Mouse (Mus musculus): Measurements from ENCODE around the gene Galnt4. TPM values are rescaled to one million over a fixed set of nuclear protein-coding genes. Genes with fewer than 3 reads are reported as not detected.
"Not testable (repeated sequence)": the region's sequence is repeated elsewhere in the genome, so short reads cannot be mapped to it uniquely, and the experiment has no call there.

The Galnt4 gene
- polyA plus RNA-seq, 1 experiment = 1.00 TPM

DNA sequence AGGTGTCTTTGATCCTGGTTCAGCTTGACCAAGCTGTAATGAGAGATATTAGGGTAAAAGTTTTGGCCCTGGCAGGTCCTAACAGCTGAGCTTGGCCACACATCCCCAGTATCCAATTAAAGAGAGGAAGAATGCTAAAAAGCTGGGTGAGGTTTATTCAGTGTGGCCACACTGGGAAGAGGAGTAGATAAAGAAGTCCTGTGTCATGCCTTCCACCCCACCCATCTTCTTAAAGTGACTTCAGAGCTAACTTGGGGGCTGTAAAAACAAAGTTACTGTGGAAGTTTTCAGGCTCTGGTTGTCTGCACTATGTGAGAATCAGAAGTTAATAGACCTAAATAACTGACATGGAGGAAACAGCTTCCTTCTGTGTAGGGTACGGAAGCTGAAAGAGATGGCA lies 43.6 kb downstream of the Galnt4 start:
- TF ChIP-seq FLI1 (IDR thresholded peaks at IDR 0.05; ENCODE audit: low read length) = no peak
- no peak for TF ChIP-seq GATA1 (IDR thresholded peaks at IDR 0.05; ENCODE audit: borderline replicate concordance, low read length)
- no peaks in the 10 kb centered on the region for H3K27me3 ChIP-seq (replicated peaks)
- H3K4me3 ChIP-seq (replicated peaks) = no peak overlapping the region
- no peaks in the 10 kb centered on the region for H3K9me3 ChIP-seq
- H3K4me1 ChIP-seq = peaks cover 29% of the 10 kb centered on the region
- H3K36me3 ChIP-seq (replicated peaks; ENCODE audit: low read length) = peaks cover 26% of the 10 kb centered on the region

- no peak overlapping the region for H3K4me3 ChIP-seq (replicated peaks)
- TF ChIP-seq FLI1 (IDR thresholded peaks at IDR 0.05; ENCODE audit: low read length) (no peak), GATA1 (IDR thresholded peaks at IDR 0.05; ENCODE audit: borderline replicate concordance, low read length) (no peak)
- peaks cover 29% of the 10 kb centered on the region for H3K4me1 ChIP-seq
- no peaks in the 10 kb centered on the region for H3K27me3 ChIP-seq (replicated peaks)
- peaks cover 30% of the 10 kb centered on the region for H3K36me3 ChIP-seq (replicated peaks; ENCODE audit: low read length)
- no peaks in the 10 kb centered on the region for H3K9me3 ChIP-seq
These were observed 44.1 kb downstream of the Galnt4 start for GRCm38 (mm10) chr10:99152063-99152462.

DNA sequence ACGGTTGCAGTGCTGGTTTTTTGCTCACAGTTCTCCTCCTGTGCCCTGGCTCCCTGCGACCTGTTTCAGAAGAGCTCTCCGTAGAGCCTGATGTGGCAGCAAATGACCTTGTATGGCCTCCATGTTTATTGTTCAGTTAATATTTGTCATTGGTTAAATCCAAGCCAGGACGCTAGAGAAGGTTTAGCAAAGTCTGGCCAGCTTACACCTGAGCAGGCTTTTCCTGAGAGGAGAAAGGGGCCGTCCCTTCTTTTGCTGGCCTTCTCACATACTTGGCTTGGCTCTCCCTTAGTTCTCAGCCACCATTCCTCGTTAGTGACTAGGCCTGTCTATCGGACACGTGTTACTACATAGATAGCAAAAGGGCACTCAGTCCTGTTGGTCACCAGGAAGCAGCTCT lies 46.7 kb downstream of the Galnt4 start:
- no peak overlapping the region for H3K4me3 ChIP-seq (replicated peaks)
- TF ChIP-seq GATA1 (IDR thresholded peaks at IDR 0.05; ENCODE audit: borderline replicate concordance, low read length) (no peak), FLI1 (IDR thresholded peaks at IDR 0.05; ENCODE audit: low read length) (no peak)
- no peaks in the 10 kb centered on the region for H3K9me3 ChIP-seq
- H3K27me3 ChIP-seq (replicated peaks) = no peaks in the 10 kb centered on the region
- H3K36me3 ChIP-seq (replicated peaks; ENCODE audit: low read length) = peaks cover 34% of the 10 kb centered on the region
- H3K4me1 ChIP-seq = peaks cover 28% of the 10 kb centered on the region

DNA sequence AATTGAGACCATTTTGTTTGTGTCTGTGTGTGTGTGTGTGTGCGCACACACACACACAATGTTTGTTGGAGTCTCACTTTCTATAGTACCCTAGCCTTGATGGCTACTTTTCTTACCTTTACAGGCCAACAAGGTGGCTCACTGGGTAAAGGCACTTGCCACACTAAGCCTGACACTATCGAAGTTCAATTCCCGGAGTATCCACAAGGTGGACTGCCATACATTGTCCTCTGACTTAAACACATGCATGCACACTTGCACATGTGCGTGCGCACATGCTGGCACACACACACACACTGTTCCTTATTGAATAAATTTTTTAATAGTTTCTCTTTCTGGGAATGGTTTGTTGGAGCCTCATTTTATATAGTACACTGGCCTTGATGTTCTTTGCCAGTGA lies 48.8 kb downstream of the Galnt4 start:
- Histone ChIP-seq H3K4me1 (peaks cover 10% of the 10 kb centered on the region), H3K4me3 (replicated peaks) (no peak overlapping the region), H3K36me3 (replicated peaks; ENCODE audit: low read length) (peaks cover 44% of the 10 kb centered on the region), H3K27me3 (replicated peaks) (no peaks in the 10 kb centered on the region), H3K9me3 (peaks cover 6% of the 10 kb centered on the region)
- no peak for TF ChIP-seq FLI1 (IDR thresholded peaks at IDR 0.05; ENCODE audit: low read length)
- no peak for TF ChIP-seq GATA1 (IDR thresholded peaks at IDR 0.05; ENCODE audit: borderline replicate concordance, low read length)

DNA sequence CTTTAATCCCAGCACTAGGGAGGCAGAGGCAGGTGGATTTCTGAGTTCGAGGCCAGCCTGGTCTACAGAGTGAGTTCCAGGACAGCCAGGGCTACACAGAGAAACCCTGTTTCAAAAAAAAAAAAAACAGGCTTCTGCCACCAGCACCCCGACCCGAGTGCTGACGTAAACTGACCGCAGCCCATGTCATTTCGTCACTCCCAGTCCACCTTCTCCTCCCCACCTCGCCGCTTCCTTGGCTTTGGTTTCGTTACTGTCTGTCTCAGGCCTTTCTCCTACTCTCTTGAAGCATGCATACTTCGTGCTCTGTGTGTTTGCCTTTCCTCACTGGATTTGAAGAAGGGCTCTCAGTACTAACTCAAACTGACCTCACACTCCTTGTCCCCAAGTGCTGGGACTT lies 49.7 kb downstream of the Galnt4 start:
- H3K9me3 ChIP-seq; H3K27me3 ChIP-seq (replicated peaks); H3K4me3 ChIP-seq (replicated peaks); H3K4me1 ChIP-seq: not testable (repeated sequence)
- H3K36me3 ChIP-seq (replicated peaks; ENCODE audit: low read length) = peaks cover 50% of the 10 kb centered on the region

GRCm38 (mm10) chr10:99161987-99162582 lies 54.1 kb downstream of the Galnt4 start:
- peaks cover 30% of the 10 kb centered on the region for H3K36me3 ChIP-seq (replicated peaks; ENCODE audit: low read length)
- H3K27me3 ChIP-seq (replicated peaks) = no peaks in the 10 kb centered on the region
- TF ChIP-seq FLI1 (IDR thresholded peaks at IDR 0.05; ENCODE audit: low read length) (no peak), GATA1 (IDR thresholded peaks at IDR 0.05; ENCODE audit: borderline replicate concordance, low read length) (no peak)
- peaks cover 25% of the 10 kb centered on the region for H3K4me1 ChIP-seq
- H3K9me3 ChIP-seq = peaks cover 6% of the 10 kb centered on the region
- H3K4me3 ChIP-seq (replicated peaks) = no peak overlapping the region

Other genes starting within 250 kb of the Galnt4 start
- gene Atp2b1, start 193.8 kb upstream of the Galnt4 start, polyA plus RNA-seq (2012; ENCODE audit: insufficient read depth, low replicate concordance) = 3.2 and 5.4 TPM in 2 replicates
- 9.9 and 21.2 TPM in 2 replicates for gene Poc1b, start 1.1 kb upstream of the Galnt4 start, polyA plus RNA-seq (2012; ENCODE audit: insufficient read depth, low replicate concordance)
- not detected in 2 replicates for gene Phxr2, start 18.2 kb downstream of the Galnt4 start, polyA plus RNA-seq (2012; ENCODE audit: insufficient read depth, low replicate concordance)
- gene Dusp6, start 155.1 kb downstream of the Galnt4 start, polyA plus RNA-seq (2012; ENCODE audit: insufficient read depth, low replicate concordance) = 1.9 and 9.2 TPM in 2 replicates

Data from megakaryocyte, embryonic 14.5 days (primary cell).